Mouse (Mus musculus) liver, embryonic 13.5 days (tissue): ENCODE measurements around the gene Nat8l. TPM values are rescaled to one million over a fixed set of nuclear protein-coding genes. Genes with fewer than 3 reads are reported as not detected.
"Not testable (repeated sequence)": the region's sequence is repeated elsewhere in the genome, so short reads cannot be mapped to it uniquely, and the experiment has no call there.

Experiments used
- ATAC-seq: fragments of 200-750 bp; cut with Nextera tagmentation; 2 replicates; pipeline ENCODE4 v1.8.0; 2017; ENCODE audit warnings: low read depth, mild to moderate bottlenecking, moderate number of reproducible peaks, moderate library complexity
- DNase-seq: peaks from one replicate; pipeline ENCODE4 v3.0.0; 2022
- H3K27ac ChIP-seq: fragments of 300-500 bp; sonication (generic); 2 replicates; pipeline ENCODE4 v1.5.1; 2015; ENCODE audit warnings: moderate library complexity, mild to moderate bottlenecking, inconsistent platforms
- H3K27me3 ChIP-seq: fragments of 300-500 bp; sonication (generic); 2 replicates; pipeline ENCODE4 v1.6.1; 2015; ENCODE audit warnings: mild to moderate bottlenecking, inconsistent platforms
- H3K36me3 ChIP-seq: fragments of 300-500 bp; sonication (generic); 2 replicates; pipeline ENCODE4 v1.6.1; 2015; ENCODE audit warnings: mild to moderate bottlenecking, inconsistent platforms
- H3K4me1 ChIP-seq: fragments of 300-500 bp; sonication (generic); replicated peaks from 2 replicates; pipeline ENCODE4 v1.6.1; 2015; ENCODE audit warnings: inconsistent platforms
- H3K4me2 ChIP-seq: fragments of 300-500 bp; sonication (generic); 2 replicates; pipeline ENCODE4 v1.6.1; 2015; ENCODE audit warnings: inconsistent platforms, mild to moderate bottlenecking, moderate library complexity
- H3K4me3 ChIP-seq: fragments of 300-500 bp; sonication (generic); replicated peaks from 2 replicates; pipeline ENCODE4 v1.5.1; 2015; ENCODE audit warnings: mild to moderate bottlenecking, inconsistent platforms
- H3K9ac ChIP-seq: fragments of 300-500 bp; sonication (generic); 2 replicates; pipeline ENCODE4 v1.6.1; 2015; ENCODE audit warnings: mild to moderate bottlenecking, inconsistent platforms
- H3K9me3 ChIP-seq: fragments of 300-500 bp; sonication (generic); replicated peaks from 2 replicates; pipeline ENCODE4 v1.6.1; 2016; ENCODE audit warnings: inconsistent platforms
- WGBS: fragments of 180-500 bp; shearing (Covaris S2); methylation state at CpG from one replicate; pipeline ENCODE4 v1.1.7; 2015; ENCODE audit not compliant: insufficient replicate concordance; 5-methylcytosine and 5-hydroxymethylcytosine counted together
- polyA plus RNA-seq: library from polyadenylated mRNA; unstranded; fragments of >200 nt; fragmentation: Nextera tagmentation; extraction: Ambion mirVana; gene quantifications from 2 replicates; pipeline ENCODE4 v1.2.1, GENCODE M21; 2015

Gene Nat8l
- 0.05 and 0.06 TPM in 2 replicates for polyA plus RNA-seq

DNA sequence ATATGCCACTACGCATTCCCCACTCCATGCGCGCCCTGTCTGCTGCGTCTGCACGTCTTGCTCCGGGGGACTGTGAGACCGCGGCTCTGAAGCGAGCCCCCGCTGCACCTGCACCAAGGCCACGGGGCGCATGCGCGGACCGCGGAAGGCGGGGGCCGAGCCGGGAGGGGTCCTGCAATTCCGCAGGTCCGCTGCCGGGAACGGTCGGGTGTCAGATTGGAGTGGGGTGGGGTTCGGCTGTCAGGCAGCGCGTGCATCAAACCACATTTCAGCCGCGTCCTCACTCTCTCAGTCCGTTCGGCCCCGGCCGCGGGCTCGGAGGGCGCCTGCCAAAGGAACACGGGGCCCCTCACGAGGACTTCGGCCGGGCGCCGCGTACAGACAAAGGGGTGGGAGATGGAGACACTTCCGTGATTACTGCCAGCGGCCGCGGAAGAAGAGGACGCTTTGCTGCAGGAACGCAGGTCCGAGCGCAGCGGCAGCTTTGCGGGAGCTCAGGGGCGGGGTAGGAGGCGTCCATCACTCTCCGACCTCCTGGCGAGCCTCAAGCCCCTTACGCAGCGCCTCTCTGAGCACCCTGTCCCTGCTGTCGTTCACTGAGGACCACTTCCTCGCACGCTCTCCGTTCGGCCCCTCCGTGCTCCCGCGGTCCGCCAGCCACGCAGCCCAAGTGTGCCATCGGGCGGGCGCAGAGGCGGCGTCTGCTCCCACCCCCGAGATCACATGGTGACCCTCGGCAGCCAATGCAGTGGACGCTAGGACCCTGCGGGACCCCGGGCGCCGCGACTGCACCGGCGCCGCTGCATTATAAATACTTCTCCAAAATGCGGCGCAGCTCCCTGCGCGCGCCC is at the start of gene Nat8l:
Gene Nat8l (plus strand): TSS at position 142 of the 851 bp plus-strand sequence.
- H3K36me3 ChIP-seq, result no peaks in the 10 kb centered on the region
- under 1% methylated on average over 90 of the region's 90 CpGs for WGBS
- no peak within 1 kb of the TSS for H3K9ac ChIP-seq
- no peak for DNase-seq
- no peak within 1 kb of the TSS for H3K27ac ChIP-seq
- no peaks in the 10 kb centered on the region for H3K9me3 ChIP-seq
- H3K27me3 ChIP-seq, result peaks cover 67% of the 10 kb centered on the region
- peak within 1 kb of the TSS; percentile 54 for H3K4me3 ChIP-seq
- peak within 1 kb of the TSS; percentile 71 for H3K4me2 ChIP-seq
- ATAC-seq, result 0 out of 2 replicates have a peak, but pooled peaks have one; percentile 26
- H3K4me1 ChIP-seq, result peaks cover 11% of the 10 kb centered on the region

DNA sequence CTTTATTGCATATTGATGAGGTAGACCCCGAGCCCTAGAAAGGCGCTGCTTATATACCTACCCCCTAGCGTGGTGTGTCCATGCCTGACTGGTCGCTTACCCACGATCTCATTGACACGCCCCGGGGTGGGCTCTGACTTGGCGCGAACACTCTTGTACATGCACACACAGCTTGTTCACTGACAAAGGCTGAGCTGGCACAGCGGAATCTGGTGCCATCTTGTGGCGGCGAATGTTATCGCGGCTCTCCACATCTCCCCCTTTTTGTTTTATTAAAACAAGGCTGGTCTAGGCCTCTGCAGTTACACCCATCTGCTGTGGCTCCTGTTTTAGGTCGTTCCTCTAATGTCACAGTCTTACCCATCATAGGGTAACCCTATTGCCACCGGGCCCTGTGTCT is 48.7 kb upstream of the Nat8l start:
- not testable (repeated sequence) for ATAC-seq, DNase-seq, H3K4me3 ChIP-seq

DNA sequence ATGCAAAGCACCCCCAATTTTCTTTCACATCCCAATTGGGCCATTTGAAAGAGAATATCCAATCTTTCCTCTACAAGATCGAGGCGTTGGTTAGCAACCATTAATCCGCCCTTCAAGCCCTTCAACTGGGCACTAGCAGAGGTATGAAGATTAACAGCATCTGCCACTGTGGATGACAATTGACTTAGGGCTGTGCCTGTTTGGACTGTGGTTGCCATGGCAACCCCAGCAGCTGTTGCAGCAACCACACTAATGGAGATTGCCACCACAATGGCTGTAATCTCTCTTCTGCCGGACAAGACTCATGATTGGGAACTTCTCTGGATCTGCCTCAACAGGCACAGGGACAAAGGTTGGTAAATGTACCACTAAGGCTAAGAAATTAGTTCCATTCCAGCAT is 47.5 kb upstream of the Nat8l start:
- Histone ChIP-seq H3K27me3 (no peaks in the 10 kb centered on the region), H3K4me1 (no peaks in the 10 kb centered on the region), H3K36me3 (no peaks in the 10 kb centered on the region), H3K9ac (no peak overlapping the region), H3K27ac (no peak overlapping the region), H3K4me3 (no peak overlapping the region), H3K4me2 (no peak overlapping the region), H3K9me3 (peaks cover 19% of the 10 kb centered on the region)
- no peak for DNase-seq
- ATAC-seq, result no peak
- 79% methylated on average over 4 of the region's 4 CpGs for WGBS

More for the DNA sequence above, 48.7 kb upstream of the Nat8l start:
- H3K9ac ChIP-seq, H3K4me2 ChIP-seq, H3K27ac ChIP-seq, H3K27me3 ChIP-seq, H3K4me1 ChIP-seq, H3K36me3 ChIP-seq: not testable (repeated sequence)
- H3K9me3 ChIP-seq, result peaks cover 13% of the 10 kb centered on the region; the same call in 1 of the 2 replicates
- WGBS, result 71% methylated on average over 16 of the region's 16 CpGs

DNA sequence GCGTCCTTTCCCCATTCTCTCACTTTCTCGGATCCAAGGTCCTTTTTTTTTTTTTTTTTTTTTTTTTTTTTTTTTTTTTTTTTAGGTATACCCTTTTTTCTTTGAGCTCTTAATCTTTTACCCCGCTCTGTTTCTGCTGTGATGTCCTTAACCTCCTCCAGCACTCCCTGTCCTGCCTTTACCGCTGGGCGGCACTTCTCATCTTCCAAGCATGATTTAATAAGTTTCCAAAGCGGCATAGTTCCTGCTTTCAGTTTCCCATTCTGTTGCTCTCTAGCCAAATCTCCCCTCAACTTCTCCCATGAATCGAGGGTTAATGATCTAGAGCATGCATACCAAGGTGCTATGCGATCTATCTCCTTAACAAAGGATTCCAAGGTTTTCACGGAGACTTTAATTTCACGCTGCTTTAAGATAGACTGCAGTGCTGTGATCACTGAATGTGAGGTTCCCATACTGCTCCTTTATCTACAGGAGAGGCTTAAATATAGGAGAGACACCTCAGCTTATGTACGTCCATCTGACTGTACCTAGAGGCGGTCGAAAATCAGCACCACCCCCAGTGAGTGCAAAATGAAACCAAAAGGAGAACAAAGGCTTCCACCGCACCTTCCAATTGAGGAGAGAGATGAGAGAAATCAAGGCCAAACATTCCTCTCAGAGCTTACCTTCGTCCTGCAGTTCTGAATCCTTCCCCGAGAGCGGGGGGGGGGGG is 42.2 kb upstream of the Nat8l start:
- Histone ChIP-seq H3K4me3 (no peak overlapping the region), H3K27me3 (no peaks in the 10 kb centered on the region), H3K36me3 (0 out of 2 replicates have a peak, but pooled peaks cover 3% of the 10 kb centered on the region), H3K9me3 (peaks cover 22% of the 10 kb centered on the region), H3K4me1 (no peaks in the 10 kb centered on the region), H3K27ac (no peak overlapping the region), H3K9ac (no peak overlapping the region), H3K4me2 (no peak overlapping the region)
- ATAC-seq (no peak), DNase-seq (no peak)
- WGBS, result 74% methylated on average over 17 of the region's 17 CpGs

DNA sequence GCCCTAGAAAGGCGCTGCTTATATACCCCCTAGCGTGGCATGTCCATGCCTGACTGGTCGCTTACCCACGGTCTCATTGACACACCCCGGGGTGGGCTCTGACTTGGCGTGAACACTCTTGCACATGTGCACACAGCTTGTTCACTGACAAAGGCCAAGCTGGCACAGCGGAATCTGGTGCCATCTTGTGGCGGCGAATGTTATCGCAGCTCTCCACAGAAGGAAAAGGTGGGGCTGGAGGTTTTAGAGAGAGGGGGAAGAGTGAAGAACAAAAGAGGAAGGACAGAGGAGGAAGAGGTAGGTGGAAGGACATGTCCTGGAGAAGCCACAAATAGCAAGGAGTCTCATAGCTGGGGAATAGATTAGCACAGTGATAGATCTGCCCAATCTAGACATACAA is 41.4 kb upstream of the Nat8l start:
- H3K27ac ChIP-seq, result no peak overlapping the region
- no peak overlapping the region for H3K9ac ChIP-seq
- H3K4me2 ChIP-seq, result no peak overlapping the region
- no peak overlapping the region for H3K4me3 ChIP-seq
- WGBS, result 32% methylated on average over 10 of the region's 10 CpGs
- 0 out of 2 replicates have a peak, but pooled peaks cover 3% of the 10 kb centered on the region for H3K36me3 ChIP-seq
- H3K27me3 ChIP-seq, result no peaks in the 10 kb centered on the region
- ATAC-seq (no peak), DNase-seq (peak; percentile 27)
- peaks cover 22% of the 10 kb centered on the region for H3K9me3 ChIP-seq
- H3K4me1 ChIP-seq, result no peaks in the 10 kb centered on the region

DNA sequence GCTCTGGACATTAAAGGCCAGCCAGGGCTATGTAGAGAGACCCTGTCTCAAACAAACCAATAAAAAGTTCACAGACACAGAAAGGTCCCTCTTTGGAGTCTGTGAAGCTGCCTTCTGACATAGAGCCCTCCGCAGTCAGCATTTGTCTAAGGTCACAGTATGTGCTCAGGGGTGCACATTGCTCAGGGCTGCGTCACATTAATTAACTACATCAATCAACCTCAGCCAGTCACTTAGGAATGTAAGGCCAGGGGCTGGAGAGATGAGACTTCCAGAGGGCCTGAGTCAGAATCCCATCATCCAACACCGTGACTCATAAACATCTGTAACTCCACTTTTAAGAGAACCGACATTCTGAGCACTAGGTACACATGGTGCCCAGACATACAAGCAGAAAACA is 39.9 kb upstream of the Nat8l start:
- 75% methylated on average over 4 of the region's 4 CpGs for WGBS
- no peak for ATAC-seq
- no peak for DNase-seq

DNA sequence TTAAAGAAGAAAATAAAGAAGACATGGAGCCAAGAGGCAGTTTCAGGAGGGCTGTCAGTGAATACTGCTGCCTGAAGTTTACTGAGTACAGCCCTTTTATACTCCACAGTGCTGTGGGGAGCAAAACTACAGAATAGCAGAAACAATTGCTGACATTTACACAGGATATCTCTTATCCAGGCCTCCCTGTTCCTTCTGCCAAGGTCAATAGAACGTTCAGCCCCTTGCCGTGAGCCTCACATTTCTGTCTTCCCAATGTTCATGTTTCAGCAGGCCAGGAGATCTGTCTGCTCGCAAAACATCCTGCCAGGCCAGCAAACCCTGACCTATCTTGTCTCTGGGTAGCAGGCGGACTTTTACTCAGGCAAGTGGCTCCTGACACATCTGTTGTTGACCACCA is 36.4 kb upstream of the Nat8l start:
- no peak for DNase-seq
- WGBS, result 63% methylated on average over 4 of the region's 4 CpGs
- no peak for ATAC-seq
- H3K4me1 ChIP-seq, result no peaks in the 10 kb centered on the region
- H3K36me3 ChIP-seq, result 0 out of 2 replicates have a peak, but pooled peaks cover 3% of the 10 kb centered on the region
- H3K27me3 ChIP-seq, result no peaks in the 10 kb centered on the region
- no peak overlapping the region for H3K4me3 ChIP-seq
- H3K4me2 ChIP-seq, result no peak overlapping the region
- no peak overlapping the region for H3K27ac ChIP-seq
- no peak overlapping the region for H3K9ac ChIP-seq
- H3K9me3 ChIP-seq, result 0 out of 2 replicates have a peak, but pooled peaks cover 6% of the 10 kb centered on the region

More for the DNA sequence above, 39.9 kb upstream of the Nat8l start:
- H3K27ac ChIP-seq, result no peak overlapping the region
- no peaks in the 10 kb centered on the region for H3K27me3 ChIP-seq
- no peaks in the 10 kb centered on the region for H3K4me1 ChIP-seq
- H3K9ac ChIP-seq, result no peak overlapping the region
- no peak overlapping the region for H3K4me3 ChIP-seq
- peaks cover 22% of the 10 kb centered on the region for H3K9me3 ChIP-seq
- H3K4me2 ChIP-seq, result no peak overlapping the region
- H3K36me3 ChIP-seq, result 0 out of 2 replicates have a peak, but pooled peaks cover 3% of the 10 kb centered on the region

DNA sequence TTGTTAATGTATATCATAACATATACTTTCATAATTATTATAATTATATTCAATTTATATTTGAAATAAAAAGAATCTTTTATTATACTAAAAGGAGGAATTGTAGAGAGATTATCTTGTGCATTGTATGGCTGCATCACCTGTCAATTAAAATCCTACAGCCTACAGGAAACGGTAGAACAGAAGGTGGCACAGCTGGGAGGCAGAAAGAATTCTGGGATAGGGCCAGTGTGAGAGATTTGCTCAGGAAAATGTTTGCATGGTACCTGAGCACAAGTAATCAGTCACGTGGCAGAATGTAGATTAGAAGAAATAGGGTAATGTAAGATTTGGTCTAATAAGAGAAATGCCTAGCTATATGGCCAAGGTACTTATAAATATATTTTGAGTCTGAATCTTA is 21.0 kb upstream of the Nat8l start:
- Histone ChIP-seq H3K36me3 (no peaks in the 10 kb centered on the region), H3K27ac (no peak overlapping the region), H3K4me3 (no peak overlapping the region), H3K4me2 (no peak overlapping the region), H3K27me3 (0 out of 2 replicates have a peak, but pooled peaks cover 2% of the 10 kb centered on the region), H3K9me3 (no peaks in the 10 kb centered on the region), H3K9ac (no peak overlapping the region), H3K4me1 (no peaks in the 10 kb centered on the region)
- DNase-seq (no peak), ATAC-seq (no peak)
- WGBS, result 41% methylated on average over 2 of the region's 2 CpGs

DNA sequence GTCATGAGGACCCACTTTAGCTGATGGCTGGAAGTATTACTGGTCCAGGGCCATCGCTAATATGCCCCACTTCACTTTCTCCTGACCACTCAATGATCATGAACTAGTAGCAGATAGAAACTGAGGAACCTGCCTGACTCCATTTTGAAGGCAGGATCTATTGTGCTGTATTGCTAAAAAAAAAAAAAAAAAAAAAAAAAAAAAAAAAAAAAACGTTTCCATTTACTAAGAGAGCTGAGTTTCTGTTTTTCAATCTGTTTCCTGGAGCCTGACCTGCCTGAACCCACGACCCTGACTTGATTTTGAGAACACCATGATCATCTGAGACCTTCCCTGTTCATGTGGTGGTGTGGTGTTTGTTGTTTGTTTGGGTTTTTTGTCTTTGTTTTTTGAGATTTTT is 19.5 kb upstream of the Nat8l start:
- DNase-seq (no peak), ATAC-seq (no peak)
- Histone ChIP-seq H3K4me3 (no peak overlapping the region), H3K9ac (no peak overlapping the region), H3K9me3 (no peaks in the 10 kb centered on the region), H3K27me3 (peaks cover 6% of the 10 kb centered on the region), H3K36me3 (no peaks in the 10 kb centered on the region), H3K27ac (no peak overlapping the region), H3K4me2 (no peak overlapping the region), H3K4me1 (no peaks in the 10 kb centered on the region)
- WGBS, result 23% methylated on average over 3 of the region's 3 CpGs

DNA sequence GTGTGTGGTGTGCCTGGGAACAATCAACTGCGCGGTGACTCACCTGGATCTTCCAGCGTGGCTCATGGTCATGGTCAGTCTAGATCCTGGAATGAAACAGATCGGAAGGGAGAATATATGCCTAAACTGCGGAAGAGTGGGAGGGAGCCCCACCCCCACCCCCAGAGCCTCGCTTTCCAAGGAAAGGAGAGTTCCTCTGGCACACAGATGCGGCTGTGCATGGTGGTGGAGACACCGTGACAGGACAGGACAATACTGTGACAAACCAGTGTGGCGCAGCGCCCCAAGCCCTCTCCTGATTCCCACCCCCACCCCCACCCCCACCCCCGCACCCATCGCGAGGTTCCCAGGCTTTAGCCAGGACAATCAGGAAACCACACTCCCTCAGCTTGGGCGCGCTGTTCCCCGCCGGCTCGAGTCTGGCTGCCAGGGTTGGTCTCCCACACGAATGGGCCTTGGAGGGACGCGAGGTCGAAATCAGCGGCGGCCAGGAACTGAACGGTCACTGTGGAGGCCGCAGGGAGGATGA is 13.0 kb upstream of the Nat8l start:
- Histone ChIP-seq H3K9me3 (no peaks in the 10 kb centered on the region), H3K4me3 (peak overlapping the region; percentile 60), H3K4me2 (peak overlapping the region; percentile 73), H3K27me3 (peaks cover 57% of the 10 kb centered on the region), H3K27ac (no peak overlapping the region), H3K4me1 (peaks cover 11% of the 10 kb centered on the region; the same call in 1 of the 2 replicates), H3K9ac (no peak overlapping the region; the same call in 1 of the 2 replicates), H3K36me3 (no peaks in the 10 kb centered on the region)
- 6% methylated on average over 26 of the region's 26 CpGs for WGBS
- DNase-seq (no peak), ATAC-seq (no peak)
